Mouse (Mus musculus) liver, embryonic 16.5 days (tissue): ENCODE measurements at regions not wholly inside any gene's neighbourhood (a gene's known extent, or its start where the extent isn't known, plus 50 kb on each side); places are given as distances from the start of the nearest gene placed in this dataset.

Source experiments
- ATAC-seq: fragments of 200-750 bp; cut with Nextera tagmentation; 2 replicates; pipeline ENCODE4 v1.8.0; 2017; ENCODE audit warnings: low read depth, mild to moderate bottlenecking, moderate number of reproducible peaks, moderate library complexity
- H3K27ac ChIP-seq: fragments of 300-500 bp; sonication (generic); 2 replicates; pipeline ENCODE4 v1.5.1; 2014; ENCODE audit warnings: mild to moderate bottlenecking, low read length
- H3K27me3 ChIP-seq: fragments of 300-500 bp; sonication (generic); 2 replicates; pipeline ENCODE4 v1.6.1; 2014; ENCODE audit warnings: low read depth, low read length, mixed read lengths; ENCODE audit not compliant: control insufficient read depth, insufficient read depth
- H3K36me3 ChIP-seq: fragments of 300-500 bp; sonication (generic); 2 replicates; pipeline ENCODE4 v1.6.1; 2014; ENCODE audit warnings: mild to moderate bottlenecking; ENCODE audit not compliant: control insufficient read depth, insufficient read depth
- H3K4me1 ChIP-seq: fragments of 300-500 bp; sonication (generic); 2 replicates; pipeline ENCODE4 v1.6.1; 2014; ENCODE audit warnings: low read depth, low read length, mixed read lengths; ENCODE audit not compliant: control insufficient read depth
- H3K4me2 ChIP-seq: fragments of 300-500 bp; sonication (generic); 2 replicates; pipeline ENCODE4 v1.6.1; 2014; ENCODE audit warnings: low read depth, low read length, mixed read lengths
- H3K4me3 ChIP-seq: fragments of 300-500 bp; sonication (generic); 2 replicates; pipeline ENCODE4 v1.5.1; 2014; ENCODE audit warnings: low read depth, mild to moderate bottlenecking, low read length
- H3K9ac ChIP-seq: fragments of 300-500 bp; sonication (generic); 2 replicates; pipeline ENCODE4 v1.6.1; 2014; ENCODE audit warnings: low read depth, low read length
- H3K9me3 ChIP-seq: fragments of 300-500 bp; sonication (generic); replicated peaks from 2 replicates; pipeline ENCODE4 v1.6.1; 2016; ENCODE audit warnings: low read length; ENCODE audit not compliant: control insufficient read depth
- WGBS: fragments of 180-500 bp; shearing (Covaris S2); extraction: QIAGEN DNeasy Blood & Tissue Kit; methylation state at CpG from one replicate; pipeline ENCODE4 v1.1.7; 2014; ENCODE audit not compliant: insufficient replicate concordance; 5-methylcytosine and 5-hydroxymethylcytosine counted together

DNA sequence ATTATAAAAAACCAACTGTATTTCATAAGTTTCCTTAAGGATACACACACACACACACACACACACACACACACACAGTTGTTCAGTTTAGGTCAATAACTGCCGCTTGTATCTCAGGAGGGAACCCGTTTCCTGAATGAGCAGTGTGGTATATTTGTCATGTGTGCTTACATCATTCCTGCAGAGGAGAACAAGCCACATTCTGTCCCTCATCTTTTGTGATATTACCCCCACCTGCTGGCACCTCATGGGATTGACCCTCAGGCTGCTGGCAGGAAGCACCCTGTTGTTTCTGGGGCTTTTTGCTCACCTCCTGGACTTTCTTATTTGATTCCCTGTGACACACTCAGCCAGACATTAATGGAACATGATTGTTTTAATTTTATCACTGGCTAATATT, 66.4 kb upstream of the Htr1a start:
- Histone ChIP-seq H3K4me1 (no peaks in the 10 kb centered on the region), H3K27ac (no peak overlapping the region), H3K27me3 (no peaks in the 10 kb centered on the region), H3K9ac (no peak overlapping the region), H3K4me2 (no peak overlapping the region), H3K9me3 (no peaks in the 10 kb centered on the region), H3K36me3 (no peaks in the 10 kb centered on the region), H3K4me3 (no peak overlapping the region)
- 0% methylated on average over 2 of the region's 2 CpGs for WGBS
- peak; percentile 58; the same call in 1 of the 2 replicates for ATAC-seq

DNA sequence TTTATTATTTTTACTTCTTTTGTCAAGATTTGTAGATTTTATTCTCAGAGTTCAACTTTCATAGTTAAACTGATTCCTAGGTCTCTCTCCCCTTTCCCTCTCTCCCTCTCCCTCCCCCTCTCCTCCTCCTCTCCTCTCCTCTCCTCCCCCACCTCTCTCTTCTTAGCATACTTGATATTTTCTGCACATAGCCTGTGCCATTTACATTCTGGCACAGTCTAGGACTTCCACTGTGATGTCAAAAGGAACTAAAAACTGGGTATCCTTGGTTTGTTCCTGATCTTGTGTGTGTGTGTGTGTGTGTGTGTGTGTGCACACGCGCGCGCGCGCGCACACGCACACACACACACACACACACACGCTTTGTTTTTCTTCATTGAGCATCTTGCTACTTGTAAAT, 64.9 kb upstream of the Htr1a start:
- no peak overlapping the region for H3K27ac ChIP-seq
- H3K9me3 ChIP-seq: no peaks in the 10 kb centered on the region
- no peaks in the 10 kb centered on the region for H3K36me3 ChIP-seq
- H3K4me2 ChIP-seq: no peak overlapping the region
- no peak overlapping the region for H3K9ac ChIP-seq
- no peaks in the 10 kb centered on the region for H3K4me1 ChIP-seq
- ATAC-seq: no peak
- no peak overlapping the region for H3K4me3 ChIP-seq
- no peaks in the 10 kb centered on the region for H3K27me3 ChIP-seq
- 80% methylated on average over 9 of the region's 9 CpGs for WGBS

DNA sequence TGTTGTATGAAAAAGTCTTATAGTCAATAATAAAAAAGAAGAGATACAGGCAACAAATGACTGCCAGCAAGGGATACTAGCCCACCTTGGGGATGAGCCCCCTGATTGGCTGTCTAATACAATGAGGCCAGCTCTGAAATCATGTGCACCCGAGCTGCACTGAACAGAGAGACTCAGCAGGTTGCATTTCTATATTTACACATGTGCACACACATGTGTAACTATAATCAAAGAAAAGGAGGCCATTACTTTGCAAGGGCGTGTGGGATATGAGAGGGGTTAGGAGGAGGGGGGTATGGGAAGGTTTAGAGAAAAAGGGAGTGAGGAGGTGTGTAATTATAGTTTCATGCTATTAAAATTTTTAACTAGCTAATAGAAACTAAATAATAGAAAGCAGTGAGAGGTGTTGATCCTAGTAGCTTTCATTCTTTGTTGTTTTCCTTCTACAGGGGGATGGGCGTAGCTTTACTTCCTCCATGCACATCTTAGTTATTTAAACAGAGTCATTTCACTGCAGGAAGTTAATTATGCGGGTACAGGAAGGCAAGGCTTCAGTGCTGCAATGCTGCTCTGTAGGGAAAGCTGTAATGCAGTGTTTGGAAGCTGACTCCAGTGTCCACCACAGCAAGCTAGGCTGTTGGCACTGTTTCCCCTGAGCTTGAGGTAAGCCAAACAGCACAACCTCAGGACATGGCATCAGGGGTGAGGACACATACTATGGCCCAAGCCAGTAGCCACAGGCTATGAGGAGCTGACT, 56.2 kb upstream of the Htr1a start:
- no peak for ATAC-seq
- H3K4me3 ChIP-seq: no peak overlapping the region
- 36% methylated on average over 4 of the region's 4 CpGs for WGBS
- no peak overlapping the region for H3K4me2 ChIP-seq
- H3K9ac ChIP-seq: no peak overlapping the region
- no peaks in the 10 kb centered on the region for H3K4me1 ChIP-seq
- H3K27ac ChIP-seq: no peak overlapping the region
- no peaks in the 10 kb centered on the region for H3K27me3 ChIP-seq
- no peaks in the 10 kb centered on the region for H3K36me3 ChIP-seq
- H3K9me3 ChIP-seq: no peaks in the 10 kb centered on the region
